Mouse (Mus musculus) cortical plate, adult 2 months (tissue): ENCODE measurements around the gene Pgrmc2. TPM values are rescaled to one million over a fixed set of nuclear protein-coding genes. Genes with fewer than 3 reads are reported as not detected.
A peak's percentile ranks its signal among the peaks of the same experiment; 100 is the strongest.

Source experiments
- H3K27ac ChIP-seq: fragments of 200-500 bp; 2 replicates; pipeline ENCODE4 v1.5.1; 2012; ENCODE audit warnings: low read length, control low read depth, inconsistent platforms; ENCODE audit not compliant: insufficient read depth
- H3K4me1 ChIP-seq: fragments of 200-500 bp; 2 replicates; pipeline ENCODE4 v1.6.1; 2011; ENCODE audit warnings: low read length; ENCODE audit not compliant: control insufficient read depth, insufficient read depth
- H3K4me3 ChIP-seq: fragments of 200-500 bp; 2 replicates; pipeline ENCODE4 v1.5.1; 2011; ENCODE audit warnings: mild to moderate bottlenecking, low read length, control low read depth; ENCODE audit not compliant: insufficient read depth
- CTCF ChIP-seq: fragments of 200-500 bp; IDR thresholded peaks from 2 replicates; pipeline ENCODE4 v1.5.1; 2011; ENCODE audit warnings: mild to moderate bottlenecking, control low read depth, low read length; ENCODE audit not compliant: insufficient read depth; ENCODE audit errors: extremely low read depth
- POLR2A ChIP-seq: fragments of 200-500 bp; IDR thresholded peaks from 2 replicates; pipeline ENCODE4 v1.6.1; 2011; ENCODE audit warnings: mild to moderate bottlenecking, low read length, control low read depth; ENCODE audit not compliant: insufficient read depth; ENCODE audit errors: extremely low read depth
- polyA plus RNA-seq: library from polyadenylated mRNA; depleted of rRNA; stranded (reverse); fragments of >200 nt; gene quantifications from 2 replicates; pipeline ENCODE4 v1.2.3, GENCODE M21; 2012; rRNA removed

Pgrmc2 gene
- polyA plus RNA-seq: 43.8 and 46.8 TPM in 2 replicates

- TF ChIP-seq POLR2A (peak; percentile 89), CTCF (no peak)
- H3K27ac ChIP-seq: peak within 1 kb of the TSS; percentile 93
- peak within 1 kb of the TSS; percentile 70 for H3K4me3 ChIP-seq
- no peaks in the 10 kb centered on the region for H3K4me1 ChIP-seq
Observed at GRCm38 (mm10) chr3:41082885-41083789, at the start of gene Pgrmc2. Gene Pgrmc2, minus strand, starts transcription at chr3:41083046.

- Histone ChIP-seq H3K4me3 (no peak overlapping the region), H3K27ac (no peak overlapping the region), H3K4me1 (no peaks in the 10 kb centered on the region; the same call in 1 of the 2 replicates)
- no peak for TF ChIP-seq POLR2A
Observed at GRCm38 (mm10) chr3:41124000-41124294, 41.1 kb upstream of the Pgrmc2 start.

- H3K27ac ChIP-seq: no peak overlapping the region
- TF ChIP-seq POLR2A (no peak), CTCF (no peak)
Observed at GRCm38 (mm10) chr3:41123190-41123999, 40.5 kb upstream of the Pgrmc2 start.

GRCm38 (mm10) chr3:41118173-41118572, 35.3 kb upstream of the Pgrmc2 start:
- no peak for TF ChIP-seq CTCF
- no peak for TF ChIP-seq POLR2A
- no peak overlapping the region for H3K27ac ChIP-seq
- no peak overlapping the region for H3K4me3 ChIP-seq
- peaks cover 3% of the 10 kb centered on the region; the same call in 1 of the 2 replicates for H3K4me1 ChIP-seq

More at GRCm38 (mm10) chr3:41123190-41123999, 40.5 kb upstream of the Pgrmc2 start:
- no peak overlapping the region for H3K4me3 ChIP-seq
- no peaks in the 10 kb centered on the region; the same call in 1 of the 2 replicates for H3K4me1 ChIP-seq

GRCm38 (mm10) chr3:41117447-41117846, 34.6 kb upstream of the Pgrmc2 start:
- Histone ChIP-seq H3K27ac (no peak overlapping the region), H3K4me1 (peaks cover 4% of the 10 kb centered on the region; the same call in 1 of the 2 replicates), H3K4me3 (no peak overlapping the region)
- TF ChIP-seq POLR2A (no peak), CTCF (no peak)

- Histone ChIP-seq H3K27ac (no peak overlapping the region), H3K4me3 (no peak overlapping the region), H3K4me1 (peaks cover 4% of the 10 kb centered on the region; the same call in 1 of the 2 replicates)
- TF ChIP-seq CTCF: no peak
- no peak for TF ChIP-seq POLR2A
Observed at GRCm38 (mm10) chr3:41113186-41113585, 30.3 kb upstream of the Pgrmc2 start.

GRCm38 (mm10) chr3:41108306-41108785, 25.5 kb upstream of the Pgrmc2 start:
- TF ChIP-seq CTCF: no peak
- TF ChIP-seq POLR2A: no peak
- no peak overlapping the region for H3K4me3 ChIP-seq
- H3K27ac ChIP-seq: no peak overlapping the region
- peaks cover 6% of the 10 kb centered on the region; the same call in 1 of the 2 replicates for H3K4me1 ChIP-seq

- TF ChIP-seq CTCF (no peak), POLR2A (no peak)
- H3K4me1 ChIP-seq: peaks cover 3% of the 10 kb centered on the region; the same call in 1 of the 2 replicates
- H3K4me3 ChIP-seq: no peak overlapping the region
- no peak overlapping the region for H3K27ac ChIP-seq
Observed at GRCm38 (mm10) chr3:41107600-41108305, 24.9 kb upstream of the Pgrmc2 start.

- H3K4me1 ChIP-seq: no peaks in the 10 kb centered on the region
- H3K27ac ChIP-seq: no peak overlapping the region
- TF ChIP-seq CTCF (no peak), POLR2A (no peak)
Observed at GRCm38 (mm10) chr3:41101905-41102304, 19.1 kb upstream of the Pgrmc2 start.

More at GRCm38 (mm10) chr3:41101905-41102304, 19.1 kb upstream of the Pgrmc2 start:
- no peak overlapping the region for H3K4me3 ChIP-seq
